In the genomic region with DNA sequence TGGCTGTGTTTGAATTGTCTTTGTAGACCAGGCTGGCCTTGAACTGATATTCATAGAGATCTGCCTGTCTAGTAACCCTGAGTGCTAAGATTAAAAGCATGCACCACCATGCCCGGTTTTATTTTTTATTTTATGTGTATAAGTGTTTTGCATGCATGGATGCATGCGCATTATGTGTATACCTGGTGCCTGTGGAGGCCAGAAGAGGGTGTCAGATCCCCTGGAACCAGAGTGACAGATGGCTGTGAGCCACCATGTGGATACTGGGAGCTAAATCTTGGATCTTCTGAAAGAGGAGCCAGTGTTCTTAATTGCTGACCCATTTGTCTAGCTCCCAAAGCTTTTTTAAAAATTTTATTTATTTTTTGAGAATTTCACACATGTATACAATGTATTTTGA, we compare ENCODE assay signal across 22 mouse cellular contexts.
"Had no signal": no experiment of that assay in that cellular context is flagged by ENCODE, and none has a peak within 500 bp of the region (broad histone marks: within the 10 kb centered on the region; RNA-seq: fewer than 3 reads in every experiment).

No protein-coding gene starts in this region.

- H3K4me3 ChIP-seq: forebrain, embryonic 15.5 days; heart, embryonic 10.5 days; heart, embryonic 12.5 days; hindbrain, embryonic 10.5 days; hindbrain, embryonic 12.5 days; hindbrain, embryonic 15.5 days; intestine, embryonic 15.5 days; left cerebral cortex, adult 2 months; limb, embryonic 10.5 days; limb, embryonic 12.5 days; liver, embryonic 13.5 days; liver, embryonic 15.5 days had no signal

- H3K9me3 ChIP-seq: forebrain, embryonic 15.5 days; heart, embryonic 10.5 days; heart, embryonic 12.5 days; hindbrain, embryonic 10.5 days; hindbrain, embryonic 12.5 days; hindbrain, embryonic 15.5 days; intestine, embryonic 15.5 days; limb, embryonic 10.5 days; liver, embryonic 13.5 days; liver, embryonic 15.5 days had no signal

- H3K27me3 ChIP-seq: forebrain, embryonic 15.5 days; heart, embryonic 12.5 days; hindbrain, embryonic 12.5 days; hindbrain, embryonic 15.5 days; intestine, embryonic 15.5 days; limb, embryonic 12.5 days; liver, embryonic 13.5 days; liver, embryonic 15.5 days had no signal

- H3K4me1 ChIP-seq: forebrain, embryonic 15.5 days; hindbrain, embryonic 12.5 days; hindbrain, embryonic 15.5 days; intestine, embryonic 15.5 days; limb, embryonic 10.5 days; limb, embryonic 12.5 days had no signal

- H3K9ac ChIP-seq: forebrain, embryonic 15.5 days; forebrain, postnatal 0 days; heart, embryonic 12.5 days; hindbrain, embryonic 12.5 days; hindbrain, embryonic 15.5 days; intestine, embryonic 15.5 days; limb, embryonic 12.5 days; liver, embryonic 13.5 days; liver, embryonic 15.5 days; liver, postnatal 0 days had no signal

- DNase-seq: forebrain, postnatal 0 days; gastrocnemius, postnatal 14 days; heart, postnatal 4 days; kidney, adult 18-20 months; kidney, adult 8-10 months; kidney, postnatal 25 days; kidney, postnatal 4 days; liver; liver, embryonic 13.5 days; liver, postnatal 0 days had no signal

- H3K27ac ChIP-seq: forebrain, embryonic 15.5 days; heart, embryonic 10.5 days; hindbrain, embryonic 10.5 days; hindbrain, embryonic 12.5 days; hindbrain, embryonic 15.5 days; intestine, embryonic 15.5 days; left cerebral cortex, adult 2 months; limb, embryonic 10.5 days; limb, embryonic 12.5 days; liver, embryonic 13.5 days; liver, embryonic 15.5 days had no signal

- H3K4me2 ChIP-seq: forebrain, embryonic 15.5 days; heart, embryonic 12.5 days; hindbrain, embryonic 12.5 days; hindbrain, embryonic 15.5 days; intestine, embryonic 15.5 days; limb, embryonic 12.5 days; liver, embryonic 11.5 days; liver, embryonic 13.5 days; liver, embryonic 15.5 days had no signal

- ATAC-seq: forebrain, embryonic 15.5 days; forebrain, postnatal 0 days; intestine, embryonic 15.5 days; liver, postnatal 0 days had no signal

- H3K36me3 ChIP-seq: forebrain, embryonic 15.5 days; heart, embryonic 10.5 days; heart, embryonic 12.5 days; hindbrain, embryonic 10.5 days; hindbrain, embryonic 12.5 days; hindbrain, embryonic 15.5 days; intestine, embryonic 15.5 days; limb, embryonic 10.5 days; limb, embryonic 12.5 days; liver, embryonic 13.5 days; liver, embryonic 15.5 days had no signal
